Mouse (Mus musculus) limb, embryonic 10.5 days (tissue): ENCODE results near the gene Tmem107. TPM values are rescaled to one million over a fixed set of nuclear protein-coding genes. Genes with fewer than 3 reads are reported as not detected.

Source experiments
- DNase-seq: peaks from one replicate; pipeline ENCODE4 v3.0.0-alpha.2; 2017; ENCODE audit warnings: low spot score
- H3K27ac ChIP-seq: fragments of 300-500 bp; sonication (generic); 2 replicates; pipeline ENCODE4 v1.5.1; 2016; ENCODE audit warnings: mild to moderate bottlenecking
- H3K27me3 ChIP-seq: fragments of 300-500 bp; sonication (generic); 2 replicates; pipeline ENCODE4 v1.6.1; 2016; ENCODE audit warnings: low read depth, mild to moderate bottlenecking; ENCODE audit not compliant: poor library complexity, severe bottlenecking
- H3K36me3 ChIP-seq: fragments of 300-500 bp; sonication (generic); 2 replicates; pipeline ENCODE4 v1.6.1; 2016; ENCODE audit warnings: mild to moderate bottlenecking, moderate library complexity
- H3K4me1 ChIP-seq: fragments of 300-500 bp; sonication (generic); 2 replicates; pipeline ENCODE4 v1.6.1; 2016
- H3K4me3 ChIP-seq: fragments of 300-500 bp; sonication (generic); 2 replicates; pipeline ENCODE4 v1.5.1; 2016; ENCODE audit warnings: mild to moderate bottlenecking, moderate library complexity
- H3K9me3 ChIP-seq: fragments of 300-500 bp; sonication (generic); replicated peaks from 2 replicates; pipeline ENCODE4 v1.6.1; 2016; ENCODE audit warnings: mild to moderate bottlenecking
- WGBS: fragments of 180-500 bp; shearing (Covaris S2); methylation state at CpG from one replicate; pipeline ENCODE4 v1.1.7; 2016; 5-methylcytosine and 5-hydroxymethylcytosine counted together
- polyA plus RNA-seq: library from polyadenylated mRNA; unstranded; fragments of >200 nt; fragmentation: Nextera tagmentation; extraction: Ambion mirVana; gene quantifications from 2 replicates; pipeline ENCODE4 v1.2.1, GENCODE M21; 2016

The Tmem107 gene
- polyA plus RNA-seq, 1 experiment from 2014 or later: 35.8 TPM

GRCm38 (mm10) chr11:69094697-69095429, 24.3 kb downstream of the Tmem107 start, which contains the start of gene Per1:
Per1 (plus strand) TSS chr11:69095217.
- peaks cover 28% of the 10 kb centered on the region for H3K36me3 ChIP-seq
- peak within 1 kb of the TSS; percentile 65 for H3K4me3 ChIP-seq
- WGBS: under 1% methylated on average over 37 of the region's 37 CpGs
- no peaks in the 10 kb centered on the region for H3K27me3 ChIP-seq
- peak; percentile 97 for DNase-seq
- no peaks in the 10 kb centered on the region for H3K9me3 ChIP-seq
- peaks cover 67% of the 10 kb centered on the region for H3K4me1 ChIP-seq
- peak within 1 kb of the TSS; percentile 70 for H3K27ac ChIP-seq

GRCm38 (mm10) chr11:69095511-69096231, 25.1 kb downstream of the Tmem107 start:
- Histone ChIP-seq H3K4me1 (peaks cover 69% of the 10 kb centered on the region), H3K27ac (peak overlapping the region; percentile 70), H3K4me3 (peak overlapping the region; percentile 65), H3K9me3 (no peaks in the 10 kb centered on the region), H3K36me3 (peaks cover 22% of the 10 kb centered on the region), H3K27me3 (no peaks in the 10 kb centered on the region)
- DNase-seq: no peak
- 3% methylated on average over 27 of the region's 27 CpGs for WGBS

- peak overlapping the region; percentile 65 for H3K4me3 ChIP-seq
- no peaks in the 10 kb centered on the region for H3K27me3 ChIP-seq
- peaks cover 71% of the 10 kb centered on the region for H3K4me1 ChIP-seq
- H3K36me3 ChIP-seq: peaks cover 22% of the 10 kb centered on the region
- peak overlapping the region; percentile 74 for H3K27ac ChIP-seq
- no peak for DNase-seq
- no peaks in the 10 kb centered on the region for H3K9me3 ChIP-seq
- WGBS: 16% methylated on average over 9 of the region's 9 CpGs
These were observed 25.9 kb downstream of the Tmem107 start for GRCm38 (mm10) chr11:69096360-69096986.

GRCm38 (mm10) chr11:69096987-69097900, 26.6 kb downstream of the Tmem107 start:
- 4% methylated on average over 29 of the region's 29 CpGs for WGBS
- no peaks in the 10 kb centered on the region for H3K9me3 ChIP-seq
- DNase-seq: peak; percentile 86
- peaks cover 23% of the 10 kb centered on the region for H3K36me3 ChIP-seq
- H3K4me1 ChIP-seq: peaks cover 65% of the 10 kb centered on the region
- H3K4me3 ChIP-seq: peak overlapping the region; percentile 65
- peak overlapping the region; percentile 74 for H3K27ac ChIP-seq
- H3K27me3 ChIP-seq: no peaks in the 10 kb centered on the region

- H3K4me3 ChIP-seq: peak overlapping the region; percentile 65
- H3K9me3 ChIP-seq: no peaks in the 10 kb centered on the region
- peak overlapping the region; percentile 86 for H3K27ac ChIP-seq
- 27% methylated on average over 8 of the region's 8 CpGs for WGBS
- no peak for DNase-seq
- no peaks in the 10 kb centered on the region for H3K27me3 ChIP-seq
- H3K4me1 ChIP-seq: peaks cover 65% of the 10 kb centered on the region
- H3K36me3 ChIP-seq: peaks cover 27% of the 10 kb centered on the region
These were observed 27.6 kb downstream of the Tmem107 start for GRCm38 (mm10) chr11:69098039-69098761.

GRCm38 (mm10) chr11:69098762-69099091, 28.1 kb downstream of the Tmem107 start:
- WGBS: under 1% methylated on average over 19 of the region's 19 CpGs
- peak overlapping the region; percentile 65 for H3K4me3 ChIP-seq
- peaks cover 65% of the 10 kb centered on the region for H3K4me1 ChIP-seq

GRCm38 (mm10) chr11:69099177-69099914, 28.7 kb downstream of the Tmem107 start:
- no peak for DNase-seq
- Histone ChIP-seq H3K9me3 (no peaks in the 10 kb centered on the region), H3K27me3 (no peaks in the 10 kb centered on the region), H3K36me3 (peaks cover 38% of the 10 kb centered on the region), H3K4me1 (peaks cover 61% of the 10 kb centered on the region), H3K4me3 (peak overlapping the region; percentile 65), H3K27ac (peak overlapping the region; percentile 86)
- 2% methylated on average over 22 of the region's 22 CpGs for WGBS

More at GRCm38 (mm10) chr11:69098762-69099091, 28.1 kb downstream of the Tmem107 start:
- no peaks in the 10 kb centered on the region for H3K27me3 ChIP-seq
- DNase-seq: peak; percentile 92
- peaks cover 32% of the 10 kb centered on the region for H3K36me3 ChIP-seq
- no peaks in the 10 kb centered on the region for H3K9me3 ChIP-seq
- peak overlapping the region; percentile 86 for H3K27ac ChIP-seq

- Histone ChIP-seq H3K27ac (peak overlapping the region; percentile 86), H3K36me3 (peaks cover 44% of the 10 kb centered on the region), H3K4me1 (peaks cover 57% of the 10 kb centered on the region), H3K27me3 (no peaks in the 10 kb centered on the region), H3K9me3 (no peaks in the 10 kb centered on the region), H3K4me3 (peak overlapping the region; percentile 65)
- WGBS: 1% methylated on average over 23 of the region's 23 CpGs
- peak; percentile 89 for DNase-seq
These were observed 29.3 kb downstream of the Tmem107 start for GRCm38 (mm10) chr11:69099915-69100345.

GRCm38 (mm10) chr11:69100639-69101360, 30.2 kb downstream of the Tmem107 start:
- no peaks in the 10 kb centered on the region for H3K9me3 ChIP-seq
- H3K27me3 ChIP-seq: no peaks in the 10 kb centered on the region
- no peak for DNase-seq
- H3K27ac ChIP-seq: peak overlapping the region; percentile 86
- peaks cover 52% of the 10 kb centered on the region for H3K4me1 ChIP-seq
- H3K36me3 ChIP-seq: peaks cover 53% of the 10 kb centered on the region
- H3K4me3 ChIP-seq: peak overlapping the region; percentile 65
- WGBS: 93% methylated on average over 20 of the region's 20 CpGs

- Histone ChIP-seq H3K9me3 (no peaks in the 10 kb centered on the region), H3K27me3 (no peaks in the 10 kb centered on the region), H3K4me1 (peaks cover 42% of the 10 kb centered on the region), H3K4me3 (no peak overlapping the region), H3K27ac (no peak overlapping the region), H3K36me3 (peaks cover 63% of the 10 kb centered on the region)
- WGBS: 90% methylated on average over 21 of the region's 21 CpGs
- DNase-seq: no peak
These were observed 31.2 kb downstream of the Tmem107 start for GRCm38 (mm10) chr11:69101604-69102402.
